Mouse (Mus musculus) heart, adult 18-20 months (tissue): Measurements from ENCODE around the gene Adh7. TPM values are rescaled to one million over a fixed set of nuclear protein-coding genes. Genes with fewer than 3 reads are reported as not detected.
A peak's percentile ranks its signal among the peaks of the same experiment; 100 is the strongest.

Source experiments
- DNase-seq, 2 experiments: peaks; one replicate each; pipeline ENCODE4 v3.0.0; 2021 to 2022; ENCODE audit warnings: mixed read lengths in 1 of 2
- total RNA-seq, 2 experiments: library from RNA; stranded (reverse); gene quantifications; 2 replicates each; pipeline ENCODE4 v1.2.3; 2021

Gene Adh7
- total RNA-seq, 2 experiments from 2014 or later: 0.45 to 0.93 TPM

GRCm38 (mm10) chr3:138254205-138254604, 36.6 kb downstream of the Adh7 start:
- DNase-seq: no peak

GRCm38 (mm10) chr3:138255366-138255765, 37.8 kb downstream of the Adh7 start:
- no peak for DNase-seq

DNA sequence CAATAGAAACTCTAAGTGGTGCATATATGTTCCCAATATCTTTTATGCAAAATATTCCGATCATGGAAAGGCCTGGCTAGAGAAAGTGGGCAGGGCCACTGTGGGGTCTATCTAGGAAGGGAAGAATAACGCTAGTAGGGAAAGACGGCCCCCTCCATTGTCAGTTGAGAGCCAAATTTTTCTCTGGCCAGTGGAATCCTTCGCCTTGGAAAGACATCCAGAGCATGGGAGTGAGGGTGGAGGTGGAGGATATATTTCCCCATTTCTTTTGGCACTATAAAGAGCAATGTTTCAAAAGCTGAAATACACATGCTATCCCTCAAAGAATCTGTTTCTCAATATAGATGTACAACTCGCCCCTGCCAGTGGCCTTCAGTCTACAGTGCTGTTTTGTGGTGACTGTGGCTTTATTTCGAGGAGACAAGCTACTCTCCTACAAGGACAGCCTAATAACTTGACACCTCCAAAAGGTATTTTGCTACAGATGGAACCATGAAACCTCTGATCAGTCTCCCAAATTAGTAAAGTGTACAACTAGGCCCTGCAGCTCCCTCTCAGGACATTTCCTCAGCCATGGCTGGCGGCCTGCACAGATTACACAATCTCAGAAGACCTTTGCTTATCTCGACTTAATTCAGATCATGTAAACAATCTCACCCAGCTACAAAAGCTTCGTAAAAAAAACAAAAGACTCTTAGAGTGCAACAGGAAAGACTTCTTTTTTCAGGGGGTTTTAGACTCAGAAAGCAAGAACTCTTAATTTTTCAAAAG, 38.4 kb downstream of the Adh7 start:
- DNase-seq: peak; percentile 64 to 69

DNA sequence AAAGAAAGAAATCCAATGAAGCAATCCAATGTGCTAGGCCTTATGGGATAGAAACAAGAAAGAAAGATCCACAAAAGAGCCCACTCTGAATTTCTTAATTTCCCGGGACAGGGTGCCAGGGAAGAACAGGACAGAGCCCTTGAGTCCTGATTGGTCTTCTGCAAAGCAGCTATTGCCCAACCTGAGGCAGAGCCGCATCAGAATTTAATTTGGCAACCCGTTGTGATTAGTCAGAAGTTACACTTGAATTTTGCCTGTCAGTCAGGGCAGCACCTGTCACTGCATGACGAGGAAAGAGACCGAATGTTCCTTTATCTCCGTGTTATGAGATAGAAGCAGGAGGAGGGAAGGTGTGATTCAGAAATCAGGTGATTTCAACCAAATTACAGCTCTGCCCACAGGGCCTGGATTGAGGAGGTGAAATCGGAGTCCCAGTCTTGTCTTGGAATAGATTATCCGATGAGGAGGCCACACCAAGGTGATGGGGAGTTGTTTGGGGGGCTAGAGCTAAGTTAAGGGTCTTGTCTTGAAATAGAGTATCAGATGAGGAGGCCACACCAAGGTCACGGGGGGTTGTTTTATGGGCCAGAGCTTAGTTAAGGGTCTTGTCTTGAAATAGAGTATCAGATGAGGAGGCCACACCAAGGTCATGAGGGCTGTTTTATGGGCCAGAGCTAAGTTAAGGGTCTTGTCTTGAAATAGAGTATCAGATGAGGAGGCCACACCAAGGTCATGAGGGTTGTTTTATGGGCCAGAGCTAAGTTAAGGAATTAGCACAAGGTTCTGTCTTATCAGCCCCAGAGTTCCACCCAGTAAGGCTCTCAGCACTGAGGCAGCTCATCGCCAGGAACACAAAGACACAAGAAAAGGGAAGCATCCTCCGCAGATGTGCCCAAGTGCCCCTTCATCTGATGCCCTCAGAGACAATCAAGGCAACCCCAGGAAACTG, 43.4 kb downstream of the Adh7 start, which contains the start of gene Adh1:
Gene Adh1 (plus strand): TSS at position 271 of the 949 bp plus-strand sequence.
- no peak for DNase-seq

DNA sequence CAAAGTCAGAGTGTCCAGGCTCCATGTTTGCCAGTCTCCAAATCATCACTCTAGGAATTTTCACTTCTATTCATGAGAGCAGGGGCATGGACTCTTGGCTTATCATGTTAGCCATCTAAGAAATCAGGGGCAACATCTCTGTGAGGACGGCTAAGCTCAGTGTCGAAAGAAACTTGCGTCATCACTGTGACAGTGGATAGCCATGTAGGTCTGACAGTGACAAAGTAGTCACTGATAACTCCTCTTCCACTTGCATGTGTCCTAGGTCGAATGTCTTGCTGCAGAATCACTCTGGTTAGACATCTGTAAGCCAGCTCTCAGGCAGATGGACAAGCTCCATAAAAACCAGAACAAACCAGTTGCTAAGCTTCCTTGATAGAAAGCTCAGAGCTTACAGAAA, 45.0 kb downstream of the Adh7 start:
- DNase-seq: no peak

GRCm38 (mm10) chr3:138263154-138263930, 45.8 kb downstream of the Adh7 start:
- DNase-seq: no peak

DNA sequence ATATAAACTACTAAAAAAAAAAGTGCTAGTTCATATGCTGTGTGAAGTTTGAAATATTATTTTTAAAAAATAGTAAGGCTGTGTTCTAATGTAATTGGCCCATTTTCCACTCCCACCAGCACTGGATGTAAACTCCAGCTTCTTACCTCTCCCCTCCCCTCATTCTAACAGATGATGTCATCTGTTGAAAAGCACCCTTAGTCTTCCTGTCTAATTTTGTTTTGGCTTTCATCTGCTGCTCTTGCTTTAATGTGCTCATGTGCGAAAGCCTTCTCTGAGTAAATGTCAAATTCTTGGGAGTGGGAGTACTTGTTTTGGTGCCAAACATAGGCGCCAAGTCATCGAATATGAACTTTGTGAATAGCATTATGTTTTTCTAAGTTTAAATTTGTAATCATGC, 47.1 kb downstream of the Adh7 start:
- no peak for DNase-seq

DNA sequence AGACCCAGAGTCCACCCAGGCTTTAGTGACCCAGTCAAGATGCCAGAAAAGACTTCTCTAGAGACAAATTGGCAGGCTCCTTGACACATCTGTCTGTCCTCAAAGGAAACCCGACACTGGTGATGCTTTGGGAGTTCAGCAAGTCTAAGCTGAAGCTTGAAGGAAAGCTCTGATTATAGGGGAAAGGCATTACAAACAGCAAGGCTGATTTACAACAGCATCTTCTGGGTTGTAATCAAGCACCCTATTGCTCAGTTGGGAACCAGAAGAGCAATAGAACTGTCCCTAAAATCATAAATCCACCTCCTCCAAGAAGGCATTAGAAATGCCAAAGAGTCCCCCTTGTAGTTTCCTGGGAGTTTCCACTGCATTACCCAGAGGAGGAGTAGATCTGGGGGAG, 52.9 kb downstream of the Adh7 start:
- DNase-seq: peak; percentile 23 to 34

DNA sequence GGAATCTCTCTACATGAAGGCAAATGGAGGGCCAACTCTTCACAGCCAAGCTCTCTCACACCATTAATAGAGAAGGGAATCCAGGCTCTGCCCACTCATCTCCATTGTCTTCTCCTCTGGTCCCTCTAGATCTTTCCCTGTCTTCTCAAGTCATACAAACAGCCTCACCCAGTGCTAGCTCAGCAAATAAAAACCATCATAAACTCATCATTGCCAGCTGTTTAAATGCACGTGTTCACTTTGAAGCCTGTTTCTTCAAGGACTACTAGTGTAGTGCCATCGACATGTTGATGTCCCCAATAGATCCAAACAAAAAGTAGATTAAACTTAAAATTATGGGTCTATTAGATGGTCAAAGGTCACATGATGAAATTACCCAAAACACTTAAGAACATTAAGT, 53.7 kb downstream of the Adh7 start:
- DNase-seq: no peak

DNA sequence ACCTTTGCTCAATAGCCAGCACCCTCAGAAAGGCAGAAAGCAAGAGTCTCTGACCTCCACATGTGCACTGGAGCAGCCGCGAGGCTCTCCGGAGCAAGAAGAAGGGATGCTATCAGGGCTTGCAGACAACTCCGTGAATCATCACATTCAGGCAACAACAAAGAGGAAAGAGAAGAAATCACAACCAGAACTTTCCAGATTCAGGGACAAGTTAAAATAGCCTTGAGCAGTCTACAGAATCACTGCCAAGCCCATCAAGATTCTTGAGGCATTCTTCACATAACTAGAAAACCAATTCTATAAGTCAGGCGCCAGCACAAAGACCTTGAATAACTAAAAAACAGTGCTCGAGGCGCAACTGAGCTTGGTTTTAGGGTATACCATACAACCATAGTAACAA, 55.5 kb downstream of the Adh7 start:
- no peak for DNase-seq

DNA sequence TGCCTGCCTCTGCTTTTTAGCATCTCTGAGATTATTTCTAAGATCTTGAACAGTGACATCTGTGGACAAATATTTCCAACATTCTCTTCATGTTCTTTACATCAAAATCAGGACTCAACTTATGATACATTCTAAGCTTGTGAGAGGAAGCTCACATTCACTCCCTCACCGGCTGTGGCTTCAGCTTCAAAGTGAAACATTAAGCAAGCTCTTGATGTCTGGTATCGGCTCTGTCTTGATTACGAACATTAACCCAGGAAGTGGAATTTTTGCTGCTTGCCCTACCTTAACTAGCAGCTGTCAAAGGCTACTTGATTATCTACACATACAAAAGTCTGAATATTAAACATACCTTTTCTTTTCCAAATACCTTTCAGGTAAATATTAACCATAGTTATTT, 57.5 kb downstream of the Adh7 start:
- no peak for DNase-seq

DNA sequence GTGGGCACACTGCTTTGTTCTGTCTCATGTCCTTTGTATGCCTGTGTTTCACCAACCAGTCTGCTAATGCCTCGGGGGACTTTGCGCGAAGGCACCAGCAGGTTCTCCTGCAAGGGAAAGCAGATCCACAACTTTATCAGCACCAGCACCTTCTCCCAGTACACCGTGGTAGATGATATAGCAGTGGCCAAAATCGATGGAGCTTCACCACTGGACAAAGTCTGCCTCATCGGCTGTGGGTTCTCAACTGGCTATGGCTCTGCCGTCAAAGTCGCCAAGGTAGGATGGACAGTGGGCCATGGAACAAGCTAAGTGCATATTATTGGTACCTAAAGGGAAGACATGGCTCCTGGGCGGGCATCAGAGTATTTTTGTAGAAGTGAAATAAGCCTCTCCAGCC, 65.0 kb downstream of the Adh7 start:
- DNase-seq: no peak

Other genes with a start within 250 kb of the Adh7 start
- gene Dapp1, start 236.2 kb upstream of the Adh7 start, total RNA-seq: 1 to 10 TPM; 5.4 to 9.7 TPM
- gene 1110002E22Rik, start 152.7 kb upstream of the Adh7 start, total RNA-seq: 10 to 100 TPM; 37.3 to 51.9 TPM
- 1 to 10 TPM; 1.1 to 1.2 TPM for gene Gm5105, start 150.4 kb upstream of the Adh7 start, total RNA-seq
- gene Trmt10a, start 74.3 kb upstream of the Adh7 start, total RNA-seq: 1 to 10 TPM; 1.9 to 2.0 TPM
- gene Mttp, start 72.8 kb upstream of the Adh7 start, total RNA-seq: 1 to 10 TPM; 7.3 to 7.8 TPM
- gene 4930579F01Rik, start 23.9 kb upstream of the Adh7 start, total RNA-seq: not detected
- gene Adh1, start 43.2 kb downstream of the Adh7 start, total RNA-seq: 10 to 100 TPM; 31.3 to 42.9 TPM
- not detected for gene Adh6a, start 95.5 kb downstream of the Adh7 start, total RNA-seq
- gene Adh6b, start 124.0 kb downstream of the Adh7 start, total RNA-seq: 1 to 10 TPM; 1.2 to 2.2 TPM
- not detected for gene Adh4, start 197.7 kb downstream of the Adh7 start, total RNA-seq
- 10 to 100 TPM; 82.4 to 89.7 TPM for gene Adh5, start 225.3 kb downstream of the Adh7 start, total RNA-seq